Mouse (Mus musculus) brain, adult 2 months (tissue): ENCODE measurements at regions not wholly inside any gene's neighbourhood (a gene's known extent, or its start where the extent isn't known, plus 50 kb on each side); places are given as distances from the start of the nearest gene placed in this dataset.
A peak's percentile ranks its signal among the peaks of the same experiment; 100 is the strongest.
"Not testable (repeated sequence)": the region's sequence is repeated elsewhere in the genome, so short reads cannot be mapped to it uniquely, and the experiment has no call there.

Source experiments
- DNase-seq: peaks from one replicate; pipeline ENCODE4 v3.0.0; 2011; ENCODE audit warnings: low read depth, low spot score

GRCm38 (mm10) chr2:109402556-109402955 lies 122.0 kb upstream of the Mettl15 start:
- no peak for DNase-seq

- DNase-seq = no peak
Observed at GRCm38 (mm10) chr2:109404262-109404661, 123.7 kb upstream of the Mettl15 start.

- DNase-seq = no peak
Observed at GRCm38 (mm10) chr2:109406591-109407079, 126.1 kb upstream of the Mettl15 start.

GRCm38 (mm10) chr2:109420098-109420497 lies 139.6 kb upstream of the Mettl15 start:
- peak; percentile 6 for DNase-seq

GRCm38 (mm10) chr2:109431183-109431582 lies 150.6 kb upstream of the Mettl15 start:
- no peak for DNase-seq

GRCm38 (mm10) chr2:109442551-109443120 lies 162.1 kb upstream of the Mettl15 start:
- DNase-seq = no peak

GRCm38 (mm10) chr2:109443521-109444066 lies 163.0 kb upstream of the Mettl15 start:
- DNase-seq = peak; percentile 18

GRCm38 (mm10) chr2:109462246-109462645 lies 181.7 kb upstream of the Mettl15 start:
- DNase-seq = not testable (repeated sequence)

GRCm38 (mm10) chr2:109484306-109484705 lies 190.2 kb upstream of the Bdnf start:
- DNase-seq = no peak

- DNase-seq = no peak
Observed at GRCm38 (mm10) chr2:109487591-109487990, 186.9 kb upstream of the Bdnf start.

GRCm38 (mm10) chr2:109502186-109502585 lies 172.3 kb upstream of the Bdnf start:
- peak; percentile 63 for DNase-seq

- DNase-seq = no peak
Observed at GRCm38 (mm10) chr2:109504906-109505305, 169.6 kb upstream of the Bdnf start.

GRCm38 (mm10) chr2:109510070-109510979 lies 164.2 kb upstream of the Bdnf start:
- peak; percentile 16 for DNase-seq

GRCm38 (mm10) chr2:109511142-109511541 lies 163.4 kb upstream of the Bdnf start:
- no peak for DNase-seq

- no peak for DNase-seq
Observed at GRCm38 (mm10) chr2:109519261-109519660, 155.2 kb upstream of the Bdnf start.

- DNase-seq = no peak
Observed at GRCm38 (mm10) chr2:109520471-109520870, 154.0 kb upstream of the Bdnf start.

- peak; percentile 20 for DNase-seq
Observed at GRCm38 (mm10) chr2:109539519-109539918, 135.0 kb upstream of the Bdnf start.

GRCm38 (mm10) chr2:109546486-109547115 lies 127.9 kb upstream of the Bdnf start:
- peak; percentile 93 for DNase-seq

- no peak for DNase-seq
Observed at GRCm38 (mm10) chr2:109554644-109555043, 119.9 kb upstream of the Bdnf start.

- DNase-seq = peak; percentile 10
Observed at GRCm38 (mm10) chr2:109559088-109560030, 115.1 kb upstream of the Bdnf start.

GRCm38 (mm10) chr2:109562996-109563395 lies 111.5 kb upstream of the Bdnf start:
- DNase-seq = no peak
